Mouse (Mus musculus) small intestine, adult 2 months (tissue): Measurements from ENCODE around the gene Mmp12.

Experiments used
- CTCF ChIP-seq: fragments of 200-500 bp; IDR thresholded peaks from 2 replicates; pipeline ENCODE4 v1.5.1; 2012; ENCODE audit warnings: low read depth, mild to moderate bottlenecking, control low read depth, inconsistent platforms, low read length, moderate library complexity, mixed read lengths; ENCODE audit not compliant: insufficient replicate concordance, insufficient read length; ENCODE audit errors: extremely low read depth
- POLR2A ChIP-seq: fragments of 200-500 bp; IDR thresholded peaks from 2 replicates; pipeline ENCODE4 v1.6.1; 2012; ENCODE audit warnings: low read depth, mild to moderate bottlenecking, control low read depth, inconsistent platforms, low read length, moderate library complexity

- no peak for TF ChIP-seq CTCF
- no peak for TF ChIP-seq POLR2A
Observed at GRCm38 (mm10) chr9:7354535-7354934, 10.4 kb downstream of the Mmp12 start.
